Mouse (Mus musculus): ENCODE data around the gene Bcl6.

DNA sequence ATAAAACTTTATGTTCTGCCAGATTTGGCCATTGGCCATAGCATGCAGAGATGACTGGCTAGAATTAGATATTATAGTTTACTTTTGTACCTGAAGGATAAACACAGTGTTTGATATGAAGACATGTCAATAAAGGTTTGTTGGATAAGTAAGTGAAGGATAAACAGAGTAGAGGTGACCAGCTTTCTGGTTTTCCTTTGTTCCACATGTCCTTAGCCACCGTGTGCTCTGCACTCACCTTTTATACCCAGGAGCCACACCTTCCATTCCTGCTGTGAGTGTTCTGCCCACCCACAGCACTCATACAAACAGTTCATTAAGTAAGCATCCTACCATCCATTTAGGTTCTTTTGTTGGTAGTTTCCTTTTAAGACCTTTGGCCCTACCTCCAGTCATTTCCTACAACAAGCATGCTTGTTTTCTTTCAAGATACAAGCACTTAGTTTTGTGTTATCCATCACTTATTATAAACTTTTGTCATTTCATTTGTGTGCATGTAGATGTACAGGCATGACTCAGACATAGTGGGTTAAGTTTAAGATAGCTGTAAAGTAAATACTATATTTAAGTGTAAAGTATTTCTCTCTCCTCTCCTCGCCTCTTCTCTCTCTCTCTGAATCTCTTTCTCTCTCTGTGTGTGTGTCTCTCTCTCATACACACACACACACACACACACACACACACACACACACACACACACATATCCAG lies 41.5 kb upstream of the Bcl6 start:
- TF ChIP-seq CTCF (IDR thresholded peaks at IDR 0.05; ENCODE audit: extremely low read depth, insufficient read depth, low read length) (no peak), POLR2A (IDR thresholded peaks at IDR 0.05; ENCODE audit: extremely low read depth, insufficient read depth, low read length) (no peak)

Data from cortical plate, adult 2 months (tissue).